Mouse (Mus musculus): ENCODE measurements around the gene Frmpd1. TPM values are rescaled to one million over a fixed set of nuclear protein-coding genes. Genes with fewer than 3 reads are reported as not detected.

The Frmpd1 gene
- total RNA-seq, 2 experiments from 2014 or later = 13.5 to 18.5 TPM

GRCm38 (mm10) chr4:45296662-45297564, 112.2 kb downstream of the Frmpd1 start, which contains the start of gene Trmt10b:
Gene Trmt10b (plus strand): TSS chr4:45297127.
- intact Hi-C loops (cut with DNase I) = no loop called here
- peak; percentile 71 to 74 for DNase-seq (ENCODE audit: extremely low spot score in 1 of 2, low spot score in 2 of 2)

DNA sequence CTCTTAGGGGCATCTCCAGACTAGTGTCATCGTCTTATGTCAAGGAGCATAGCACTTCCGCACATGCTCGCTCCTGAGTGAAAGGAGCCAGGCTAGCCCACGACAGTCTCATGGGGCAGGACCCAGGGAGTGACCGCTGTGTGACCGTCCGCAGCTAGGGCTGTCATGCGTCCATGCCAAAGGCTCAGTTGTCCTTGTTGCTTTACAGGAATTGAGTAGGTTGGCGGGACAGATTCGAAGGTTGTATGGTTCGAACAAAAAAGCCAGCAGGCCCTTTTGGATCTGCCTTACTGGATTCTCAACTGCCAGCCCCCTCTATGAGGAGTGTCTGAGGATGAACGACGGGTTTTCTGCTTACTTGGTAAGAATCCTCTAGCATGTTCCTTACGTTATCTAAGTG, 120.9 kb downstream of the Frmpd1 start:
- no peak for DNase-seq (ENCODE audit: extremely low spot score in 1 of 2, low spot score in 2 of 2)
- intact Hi-C loops (cut with DNase I) = no loop called here

DNA sequence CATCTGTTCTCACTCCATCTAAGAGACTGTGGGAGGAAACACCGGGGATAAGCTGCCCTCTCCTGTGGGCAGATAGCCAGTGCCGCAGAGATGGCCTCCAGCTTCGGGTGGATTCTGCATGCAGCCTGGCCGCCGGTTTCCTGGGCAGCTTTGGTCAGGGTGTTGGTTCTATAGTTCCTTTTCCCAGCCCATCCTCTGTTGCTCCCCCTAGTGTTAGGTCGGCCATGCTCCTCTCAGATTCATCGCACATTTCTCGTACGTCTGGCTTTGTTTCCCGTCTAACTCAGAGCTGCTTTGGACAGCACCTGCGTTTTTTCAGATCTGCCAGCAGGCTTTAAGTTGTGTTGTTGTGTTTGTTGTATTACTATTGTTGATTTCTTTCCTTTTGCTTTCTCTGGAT, 123.4 kb downstream of the Frmpd1 start:
- peak in 1 of 2 experiments; percentile 41 for DNase-seq (ENCODE audit: extremely low spot score in 1 of 2, low spot score in 2 of 2)
- intact Hi-C loops (cut with DNase I) = no loop called here

DNA sequence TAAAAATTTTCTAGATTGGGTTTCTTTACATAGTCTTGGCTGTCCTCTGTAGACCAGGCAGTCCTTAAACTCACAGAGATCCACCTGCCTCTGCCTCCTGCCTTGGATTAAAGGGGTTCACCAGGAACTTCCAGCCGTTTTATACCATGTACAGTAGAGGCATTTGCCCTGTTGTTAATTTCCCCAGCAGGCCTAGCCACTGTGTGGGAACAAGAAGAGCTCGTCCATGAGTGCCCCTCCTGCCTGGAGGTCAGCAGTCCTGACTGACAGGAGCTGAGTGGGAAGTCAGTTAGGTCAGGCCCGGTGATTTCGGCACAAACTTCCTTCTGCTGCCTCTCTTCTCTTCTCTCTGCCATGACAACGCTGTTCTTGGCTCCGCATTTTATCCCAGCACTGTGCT, 123.9 kb downstream of the Frmpd1 start:
- DNase-seq (ENCODE audit: extremely low spot score in 1 of 2, low spot score in 2 of 2) = no peak
- intact Hi-C loops (cut with DNase I) = no loop called here

DNA sequence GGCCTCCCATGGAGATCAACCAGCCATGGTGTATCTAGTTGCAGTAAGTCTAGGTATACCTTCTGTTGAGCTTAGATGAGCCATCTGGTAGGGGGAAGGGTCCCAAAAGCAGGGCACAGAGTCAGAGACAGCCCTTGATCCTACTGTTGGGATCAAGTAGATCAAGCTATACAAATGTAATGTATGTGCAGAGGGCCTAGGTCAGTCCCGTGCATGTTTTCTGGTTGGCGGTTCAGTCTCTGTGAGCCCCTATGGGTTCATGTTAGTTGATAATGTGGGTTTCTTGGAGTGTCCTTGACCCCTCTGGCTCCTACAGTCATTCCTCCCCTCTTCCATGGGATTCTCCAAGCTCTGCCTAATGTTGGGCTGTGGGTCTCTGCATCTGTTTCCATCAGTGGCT, 126.4 kb downstream of the Frmpd1 start:
- DNase-seq (ENCODE audit: extremely low spot score in 1 of 2, low spot score in 2 of 2) = no peak
- intact Hi-C loops (cut with DNase I) = no loop called here

GRCm38 (mm10) chr4:45320159-45320816, 135.6 kb downstream of the Frmpd1 start:
- DNase-seq (ENCODE audit: extremely low spot score in 1 of 2, low spot score in 2 of 2) = peak; percentile 84 to 91
- intact Hi-C loops (cut with DNase I) = no loop called here

GRCm38 (mm10) chr4:45331139-45331538, 146.5 kb downstream of the Frmpd1 start:
- no peak for DNase-seq (ENCODE audit: extremely low spot score in 1 of 2, low spot score in 2 of 2)
- intact Hi-C loops (cut with DNase I) = no loop called here

GRCm38 (mm10) chr4:45332466-45332865, 147.8 kb downstream of the Frmpd1 start:
- intact Hi-C loops (cut with DNase I) = no loop called here
- DNase-seq (ENCODE audit: extremely low spot score in 1 of 2, low spot score in 2 of 2) = no peak

Other genes starting within 250 kb of the Frmpd1 start
- 10 to 100 TPM in 1 of 2 experiments, 1 to 10 TPM in 1; 9.5 to 10.1 TPM for gene Grhpr, start 203.5 kb upstream of the Frmpd1 start, total RNA-seq (2021)
- gene Zbtb5, start 172.5 kb upstream of the Frmpd1 start, total RNA-seq (2021) = 10 to 100 TPM; 17.3 to 18.6 TPM
- gene Polr1e, start 166.3 kb upstream of the Frmpd1 start, total RNA-seq (2021) = 10 to 100 TPM; 17.2 to 20.5 TPM
- gene Fbxo10, start 100.3 kb upstream of the Frmpd1 start, total RNA-seq (2021) = 10 to 100 TPM; 30.3 to 31.3 TPM
- gene Tomm5, start 76.8 kb upstream of the Frmpd1 start, total RNA-seq (2021) = 10 to 100 TPM; 67.9 to 69.3 TPM
- 10 to 100 TPM; 12.7 TPM for gene Trmt10b, start 112.3 kb downstream of the Frmpd1 start, total RNA-seq (2021)
- 10 to 100 TPM; 21.0 to 21.5 TPM for gene Dcaf10, start 157.2 kb downstream of the Frmpd1 start, total RNA-seq (2021)
- gene Exosc3, start 157.9 kb downstream of the Frmpd1 start, total RNA-seq (2021) = 10 to 100 TPM in 1 of 2 experiments, 1 to 10 TPM in 1; 9.5 to 11.2 TPM
- gene Slc25a51, start 223.9 kb downstream of the Frmpd1 start, total RNA-seq (2021) = 100 to 1,000 TPM; 100 to 105 TPM

All from left cerebral cortex, postnatal 10 days (tissue).